Mouse (Mus musculus) myocyte (in vitro differentiated cells): ENCODE results near the gene Olfr522.

Source experiments
- MAX ChIP-seq: IDR thresholded peaks from one replicate; pipeline ENCODE4 v1.6.1; 2011; ENCODE audit warnings: low read depth, mild to moderate bottlenecking, control low read depth
- MYOD1 ChIP-seq, 3 experiments: IDR thresholded peaks; one replicate each; pipeline ENCODE4 v1.6.1; 2011; ENCODE audit warnings: control low read depth in 2 of 3, low read depth in 2 of 3, mild to moderate bottlenecking in 2 of 3, moderate library complexity in 1 of 3; ENCODE audit not compliant: insufficient read length in 2 of 3, control insufficient read depth in 1 of 3
- POLR2A ChIP-seq: IDR thresholded peaks from one replicate; pipeline ENCODE4 v1.6.1; 2011; ENCODE audit warnings: low read depth, mild to moderate bottlenecking, control low read depth, moderate library complexity; ENCODE audit not compliant: insufficient read length
- POLR2AphosphoS2 ChIP-seq: IDR thresholded peaks from one replicate; pipeline ENCODE4 v1.6.1; 2011; ENCODE audit warnings: low read depth, control low read depth; ENCODE audit not compliant: insufficient read length
- TCF12 ChIP-seq: IDR thresholded peaks from one replicate; pipeline ENCODE4 v1.6.1; 2011; ENCODE audit warnings: mild to moderate bottlenecking, control low read depth; ENCODE audit not compliant: poor library complexity, insufficient read depth, severe bottlenecking
- TCF3 ChIP-seq: IDR thresholded peaks from one replicate; pipeline ENCODE4 v1.6.1; 2011; ENCODE audit warnings: low read depth, control low read depth; ENCODE audit not compliant: insufficient read length
- USF1 ChIP-seq: IDR thresholded peaks from one replicate; pipeline ENCODE4 v1.6.1; 2011; ENCODE audit warnings: low read depth, mild to moderate bottlenecking, control low read depth, moderate library complexity

- TF ChIP-seq POLR2A = peak; percentile 83
- no peak for TF ChIP-seq TCF3
- no peak for TF ChIP-seq USF1
- peak in 2 of 3 experiments; percentile 4 to 63 for TF ChIP-seq MYOD1 (IDR thresholded peaks at IDR 0.05; ENCODE audit: control insufficient read depth in 1 of 3, insufficient read length in 2 of 3, low read depth in 2 of 3)
- TF ChIP-seq MAX = peak; percentile 84
- no peak for TF ChIP-seq TCF12
- TF ChIP-seq POLR2AphosphoS2 = peak; percentile 95
These were observed 27.2 kb downstream of the Olfr522 start, which contains the start of gene Mtg1 for GRCm38 (mm10) chr7:140137135-140138020.
